Mouse (Mus musculus) 416B (cell line): ENCODE results near the gene Hpcal1.

Experiments
- DNase-seq: peaks from one replicate; pipeline ENCODE4 v3.0.0; 2011; ENCODE audit warnings: low read depth

Hpcal1 gene

DNA sequence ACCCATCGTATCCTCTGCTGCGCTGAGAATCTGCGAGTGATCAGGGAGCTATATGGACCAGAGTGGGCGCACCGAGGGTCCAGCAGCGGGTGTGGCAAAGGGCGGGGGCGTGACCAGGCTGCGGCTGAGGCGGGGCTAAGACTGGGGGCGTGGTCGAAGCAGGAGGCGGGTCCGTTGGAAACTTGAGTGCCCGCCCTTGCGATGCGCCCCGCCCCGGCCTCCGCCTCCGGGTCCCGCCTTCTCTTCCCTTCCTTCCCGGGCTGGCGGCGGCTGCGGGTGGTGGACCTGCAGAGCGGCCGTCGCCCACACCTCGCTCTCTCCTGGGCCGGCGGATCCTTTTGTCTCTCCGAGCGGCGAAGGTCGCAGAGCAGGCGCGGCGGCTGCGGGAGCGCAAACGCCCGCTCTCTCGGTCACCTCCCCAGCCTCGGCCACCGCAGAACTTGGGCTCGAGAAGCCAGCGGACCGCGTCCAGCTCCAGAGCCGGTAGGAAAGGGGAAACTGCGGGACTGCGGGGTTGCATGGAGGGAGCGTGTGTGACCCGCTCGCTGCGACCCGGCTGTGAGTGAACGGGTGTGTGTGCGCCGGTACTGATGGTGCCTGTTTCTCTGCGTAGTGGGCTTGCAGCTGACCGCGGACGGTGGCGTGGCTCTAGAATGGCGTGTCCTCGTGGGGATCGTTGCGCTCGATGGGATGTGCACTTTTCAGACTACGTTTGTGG lies at the start of gene Hpcal1:
Hpcal1 (plus strand) TSS at position 293 of the 718 bp plus-strand sequence.
- DNase-seq, result peak; percentile 90

DNA sequence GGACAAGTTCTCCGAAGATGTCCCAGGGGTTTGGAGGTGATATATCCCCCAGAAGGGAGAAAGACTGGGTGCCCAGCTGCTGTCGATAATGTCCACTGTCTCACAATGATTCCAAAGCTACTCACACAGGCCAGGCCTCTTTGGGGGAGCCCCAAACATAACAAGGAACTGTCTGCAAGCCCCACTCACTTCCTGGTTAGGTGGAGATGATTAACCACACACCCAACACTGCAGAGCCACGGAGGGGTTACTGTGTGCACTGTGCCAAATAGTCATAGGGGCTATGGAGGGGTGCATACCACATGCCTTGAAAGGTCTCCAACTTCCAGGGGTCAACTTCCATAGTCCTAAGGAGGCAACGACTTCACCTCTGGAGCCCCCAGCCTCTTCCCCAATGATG lies 49.4 kb upstream of the Hpcal1 start:
- no peak for DNase-seq

DNA sequence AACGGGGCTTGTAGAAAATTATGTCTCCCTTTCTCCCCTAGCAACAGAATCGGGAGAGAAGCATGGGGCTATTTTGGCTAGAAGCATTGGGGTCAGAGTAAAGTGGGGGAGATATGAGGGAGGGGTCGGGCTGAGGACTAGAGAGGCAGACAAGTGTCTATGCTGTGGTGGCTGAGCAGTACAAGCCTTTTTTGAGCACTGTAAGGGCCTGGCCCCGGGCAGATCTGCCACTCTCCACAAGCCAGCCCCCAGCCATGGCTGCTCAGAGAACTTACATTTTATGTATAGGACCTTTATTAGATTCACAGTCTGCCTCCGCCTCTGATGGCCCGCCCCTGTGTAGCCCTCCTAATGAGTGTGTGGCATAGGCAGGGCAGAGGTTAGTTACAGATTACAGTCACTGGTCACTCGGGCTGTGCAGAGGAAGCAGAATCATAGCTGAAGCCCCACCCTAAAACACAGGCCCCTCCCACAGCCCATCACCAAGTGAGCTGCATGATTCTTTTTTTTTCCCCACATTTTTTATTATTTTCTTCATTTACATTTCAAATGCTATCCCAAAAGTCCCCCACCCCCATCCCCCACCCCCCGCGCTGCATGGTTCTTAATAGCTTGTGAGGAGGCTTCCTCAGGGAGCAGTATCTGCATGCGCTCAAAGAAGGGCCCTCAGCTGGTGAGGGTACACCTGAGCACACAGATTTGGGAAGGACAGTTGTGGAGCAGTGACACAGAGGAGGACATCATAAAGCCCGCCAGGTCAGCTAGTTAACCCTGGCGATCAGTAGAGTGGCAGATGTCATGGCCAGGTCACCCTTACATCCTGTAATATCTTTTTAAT lies 46.1 kb upstream of the Hpcal1 start:
- DNase-seq, result no peak

DNA sequence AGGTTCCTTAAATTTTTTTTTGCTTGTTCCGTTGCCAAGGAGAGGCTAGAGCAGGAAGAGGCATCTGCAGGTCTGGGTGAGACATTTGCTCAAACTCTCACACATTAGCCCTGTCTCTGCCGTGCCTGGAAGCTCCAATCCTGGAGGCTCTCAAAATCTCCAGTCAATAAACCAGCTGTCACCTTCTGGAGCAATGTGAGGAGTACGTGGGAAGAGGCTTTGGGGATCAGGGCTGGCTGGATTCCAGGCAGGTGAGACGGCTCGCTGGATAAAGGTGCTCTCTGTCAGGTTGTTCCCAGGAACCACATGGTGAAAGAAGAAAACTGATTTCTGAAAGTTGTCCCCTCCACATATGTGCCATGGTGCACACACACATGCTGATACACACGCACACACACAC lies 44.2 kb upstream of the Hpcal1 start:
- DNase-seq, result no peak

DNA sequence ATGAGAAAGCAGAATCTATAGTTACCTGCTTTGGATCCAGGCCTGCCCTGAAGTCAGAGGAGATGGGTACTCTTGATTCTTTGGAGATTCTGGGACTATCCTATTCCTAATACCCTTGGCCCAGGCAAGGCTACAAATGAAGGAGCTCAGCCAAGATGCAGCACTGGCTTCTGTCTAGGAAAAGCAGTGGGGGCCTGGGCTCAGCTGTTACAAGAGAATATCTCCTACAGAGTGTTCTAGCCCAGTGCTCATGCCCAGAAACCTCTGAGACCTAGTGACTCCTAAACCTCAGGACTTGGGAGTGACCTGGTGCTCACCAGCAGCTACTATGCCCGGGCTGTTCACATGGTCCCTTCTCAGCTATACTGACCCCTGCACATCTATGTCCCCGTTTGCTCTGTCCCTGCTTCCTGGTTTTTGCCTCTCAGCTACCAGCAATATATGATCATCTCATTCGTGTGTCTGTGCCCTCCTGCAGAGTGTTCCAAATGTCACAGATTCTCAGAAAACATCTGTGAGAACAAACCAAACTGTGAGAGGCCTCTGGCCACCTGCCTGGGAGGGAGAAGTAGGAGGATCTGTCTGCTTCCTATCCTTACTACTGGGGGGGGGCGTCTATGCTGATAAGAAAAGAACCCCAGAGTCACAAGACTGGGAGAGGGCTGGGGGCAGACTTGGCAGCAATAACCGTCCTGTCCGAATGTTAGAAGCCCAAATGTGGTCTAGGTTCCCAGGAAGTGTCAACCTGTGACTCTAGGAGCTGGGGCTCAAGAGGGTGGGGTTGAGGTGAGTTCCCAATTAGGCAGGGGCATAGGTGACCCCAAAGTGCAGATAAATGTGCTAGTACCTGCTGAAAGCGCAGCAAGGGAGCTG lies 39.2 kb upstream of the Hpcal1 start:
- DNase-seq, result no peak

DNA sequence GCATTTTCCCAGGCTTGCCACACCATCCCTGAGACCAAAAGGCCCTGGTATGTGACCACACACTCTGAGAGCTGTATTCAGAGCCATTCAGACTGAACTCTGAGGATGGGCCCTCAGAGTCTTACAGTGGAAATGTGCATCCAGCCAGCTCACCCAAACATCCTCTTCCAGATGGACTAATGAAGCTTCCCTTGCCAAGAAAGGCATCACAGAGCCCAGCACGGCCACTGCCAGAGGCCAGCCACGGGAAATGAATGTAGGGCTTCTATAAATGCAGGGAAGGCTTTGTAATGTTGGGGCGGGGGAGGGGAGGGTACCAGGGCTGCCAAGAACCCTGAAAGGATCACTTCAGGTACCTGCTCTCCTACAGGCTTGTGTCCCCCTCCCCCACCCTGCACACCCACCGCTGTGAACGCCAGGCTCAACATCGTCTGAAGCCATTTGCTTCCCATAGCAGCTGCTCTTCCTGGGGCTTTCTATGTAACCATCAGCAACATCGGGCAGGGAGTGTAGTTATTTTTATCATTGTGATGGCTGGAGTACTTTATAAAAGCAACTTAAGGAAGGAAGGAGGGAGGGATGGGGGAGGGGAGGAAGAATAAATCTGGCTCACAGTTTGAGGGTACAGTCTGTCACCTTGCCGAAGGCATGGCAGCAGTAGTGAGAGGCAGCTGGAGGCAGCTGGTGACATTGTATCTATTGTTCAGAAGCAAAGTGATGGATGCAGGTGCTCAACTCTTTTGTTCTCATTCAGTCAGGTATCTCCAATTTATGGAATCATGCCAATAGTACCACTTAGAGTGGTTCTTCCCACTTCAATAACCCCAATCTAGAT lies 38.2 kb upstream of the Hpcal1 start:
- no peak for DNase-seq

DNA sequence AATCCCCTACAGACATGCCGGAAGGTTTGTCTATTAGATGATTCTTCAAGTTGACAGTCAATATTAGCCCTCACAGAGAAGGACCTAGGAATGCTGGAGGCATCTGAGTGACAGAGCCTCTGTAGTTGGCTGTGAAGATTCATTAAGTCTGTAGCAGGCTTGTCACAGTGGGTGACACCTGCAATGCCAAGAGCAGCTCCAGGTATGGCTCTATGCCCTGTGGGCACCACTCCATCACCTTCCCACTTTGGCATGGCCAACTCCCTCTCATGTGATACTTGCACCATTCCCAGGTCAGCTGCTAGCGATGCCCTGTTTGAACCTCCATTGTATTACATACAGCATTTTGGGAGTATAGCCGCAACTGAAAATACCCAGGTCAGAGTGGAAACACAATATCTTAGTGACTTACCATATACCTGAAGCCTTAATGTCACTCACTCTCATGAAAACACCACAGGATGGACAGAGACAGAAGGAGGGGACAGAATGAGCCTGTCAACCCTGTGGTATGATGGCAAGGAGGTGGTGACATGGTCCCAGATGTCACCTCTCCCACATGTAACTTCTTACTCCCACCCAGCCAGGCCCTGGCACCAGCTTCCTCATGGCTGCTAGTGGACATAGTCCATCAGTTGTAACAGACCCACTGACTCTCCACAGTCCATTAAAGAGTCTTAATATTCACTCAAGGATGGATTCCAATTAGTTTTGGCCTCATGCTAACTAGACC lies 37.4 kb upstream of the Hpcal1 start:
- DNase-seq, result no peak

DNA sequence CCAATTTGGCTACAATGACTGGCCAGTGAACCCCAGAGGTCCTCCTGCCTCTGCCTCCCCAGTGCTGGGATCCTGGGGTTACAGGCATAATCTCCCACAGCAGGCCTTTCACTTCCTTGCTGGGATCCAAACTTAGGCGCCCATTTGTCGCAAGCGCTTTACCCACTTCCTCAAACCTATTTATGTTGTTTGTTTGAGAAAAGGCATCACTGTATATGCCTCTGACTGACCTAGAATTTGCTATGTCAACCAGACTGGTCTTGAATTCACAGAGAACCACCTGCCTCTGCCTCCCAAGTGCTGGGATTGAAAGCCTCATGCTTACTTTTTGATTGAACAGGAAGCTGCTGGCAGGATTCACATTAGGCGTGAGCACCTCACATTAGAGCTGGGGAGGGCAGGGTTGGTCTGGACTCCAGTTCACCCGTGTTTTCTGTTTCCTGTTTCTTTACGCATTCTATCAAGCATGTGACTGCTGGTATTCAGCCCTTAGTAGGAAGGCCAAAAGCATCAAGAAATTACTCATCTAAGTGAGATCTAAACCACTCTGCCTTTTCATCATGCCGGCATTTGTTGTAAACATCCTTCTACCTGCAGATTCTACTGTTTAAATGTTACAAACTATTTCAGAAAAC lies 33.0 kb upstream of the Hpcal1 start:
- DNase-seq, result no peak

DNA sequence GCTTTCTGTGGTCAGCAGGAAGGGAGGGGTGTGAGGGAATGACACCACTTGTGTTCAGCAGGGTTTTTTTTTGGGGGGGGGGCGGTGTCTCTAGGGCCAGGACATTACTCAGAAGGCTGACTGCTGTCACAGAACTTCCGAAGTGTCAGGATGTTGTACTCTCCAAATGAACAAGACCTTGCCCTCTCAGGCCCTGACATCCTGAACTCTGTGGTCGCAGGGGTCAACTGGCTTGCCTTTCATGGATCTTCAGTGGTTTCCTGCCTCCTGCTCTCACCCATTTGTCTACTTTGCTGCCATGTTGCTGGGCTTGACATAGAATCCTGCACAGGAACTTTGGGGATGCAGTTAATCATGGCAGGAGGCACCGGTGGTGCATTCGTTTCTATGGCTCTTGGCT lies 32.1 kb upstream of the Hpcal1 start:
- DNase-seq, result peak; percentile 78

DNA sequence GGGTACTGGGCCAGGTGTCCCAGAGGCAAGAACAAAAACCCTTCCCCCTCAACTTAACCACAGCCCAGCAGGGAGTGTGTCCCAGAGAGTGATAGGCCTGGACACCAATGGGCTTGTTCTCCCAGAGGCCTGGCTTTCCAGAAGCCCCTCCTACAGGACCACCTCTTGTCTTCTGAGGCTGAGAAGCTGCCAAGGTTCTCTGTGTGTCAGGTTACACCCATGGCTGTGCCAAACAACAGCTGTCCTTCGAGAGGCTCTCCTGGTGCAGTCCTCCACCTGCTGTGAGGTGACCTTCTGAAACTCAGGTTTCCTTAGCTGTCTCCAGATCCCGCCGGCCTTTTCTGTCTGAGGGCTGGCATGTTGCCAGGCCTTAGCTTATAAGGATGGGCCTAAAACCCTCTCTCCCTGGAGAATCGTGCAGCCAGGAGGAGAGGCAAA lies 29.2 kb upstream of the Hpcal1 start:
- no peak for DNase-seq

DNA sequence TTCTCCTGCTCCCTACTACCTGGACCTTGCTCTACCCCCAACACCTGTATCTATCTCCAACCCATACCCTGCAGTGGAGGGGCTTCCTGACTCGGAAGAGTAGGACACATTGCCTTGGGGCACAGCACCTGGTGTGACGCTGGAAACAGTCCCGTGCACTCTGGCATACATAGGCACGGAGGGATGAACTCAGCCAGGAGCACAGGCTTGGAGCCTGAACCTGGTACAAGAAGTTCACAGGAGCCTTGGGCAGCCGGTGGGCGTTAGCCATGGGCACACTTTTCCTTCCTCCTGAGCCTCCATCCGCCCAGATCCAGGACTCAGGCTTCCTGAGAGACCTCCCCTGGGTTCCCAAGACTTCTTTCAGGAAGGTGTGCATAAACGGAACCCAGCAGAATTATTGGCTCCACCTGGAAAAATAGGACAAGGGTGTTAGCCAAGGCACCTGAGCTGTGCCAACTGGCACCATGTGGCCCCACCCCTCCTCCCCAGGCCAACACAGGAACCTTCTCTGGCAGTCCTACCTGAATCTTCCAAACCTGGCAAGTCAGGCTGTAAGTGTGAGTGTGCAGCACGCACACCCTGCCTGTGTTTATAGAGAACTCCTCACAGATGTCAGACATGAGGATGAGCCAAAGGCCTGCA lies 26.5 kb upstream of the Hpcal1 start:
- DNase-seq, result no peak

DNA sequence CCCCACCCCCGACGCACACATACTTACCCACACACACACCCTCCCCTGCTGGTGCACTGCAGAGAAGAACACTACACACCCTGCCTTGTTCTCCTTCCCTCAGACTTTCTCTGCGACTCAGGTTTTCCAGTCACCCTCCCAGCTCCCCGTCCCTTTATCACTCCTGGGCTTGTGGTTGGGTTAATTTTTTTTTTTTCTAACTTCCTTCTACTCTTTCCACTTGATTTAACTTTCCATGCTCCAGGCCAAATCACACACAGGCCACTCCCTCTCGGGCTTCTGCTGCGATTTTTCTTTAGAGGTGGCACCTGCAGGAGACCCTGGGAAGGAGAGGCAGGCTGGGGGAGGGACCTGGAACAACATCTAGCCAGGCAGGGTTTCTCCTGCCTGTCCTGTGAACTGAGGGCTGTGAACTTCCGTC lies 24.7 kb upstream of the Hpcal1 start:
- no peak for DNase-seq

DNA sequence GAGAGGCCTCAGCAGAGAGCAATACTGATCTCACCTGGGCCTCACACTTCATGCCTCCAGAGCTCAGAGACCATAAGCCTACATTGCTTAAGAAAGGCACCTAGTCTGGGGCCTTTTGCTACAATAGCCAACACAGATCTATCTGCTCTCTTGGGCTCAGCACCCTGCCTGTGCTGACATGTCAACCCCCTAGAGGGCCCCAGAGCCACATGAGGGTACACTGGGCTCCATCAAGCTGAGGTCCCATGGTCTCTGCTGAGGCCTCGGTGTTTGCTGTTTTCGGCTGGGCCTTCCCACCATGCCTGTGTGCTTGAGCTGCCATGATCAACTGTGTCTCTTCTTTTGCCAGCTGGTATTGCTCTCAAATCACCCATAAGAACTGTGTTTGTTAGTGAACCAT lies 24.0 kb upstream of the Hpcal1 start:
- DNase-seq, result peak; percentile 38

DNA sequence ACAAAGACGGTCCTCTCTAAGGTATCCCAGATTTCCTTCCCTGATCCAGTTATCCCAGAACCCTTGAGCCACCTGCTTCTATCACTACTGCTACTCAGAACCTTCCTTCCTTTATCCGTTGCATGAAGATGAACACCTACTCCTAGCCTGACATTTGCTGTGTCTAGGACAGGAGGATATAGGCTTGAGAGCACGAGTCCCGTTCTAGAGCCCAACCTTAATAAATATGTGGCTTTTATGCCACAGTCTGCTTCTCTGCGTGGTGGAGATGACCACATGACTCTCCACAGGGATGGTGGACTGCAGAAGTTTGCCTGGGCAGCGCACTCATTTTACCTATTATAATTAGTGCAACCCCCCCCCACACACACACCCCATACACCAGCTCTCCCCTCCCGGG lies 16.9 kb upstream of the Hpcal1 start:
- no peak for DNase-seq

DNA sequence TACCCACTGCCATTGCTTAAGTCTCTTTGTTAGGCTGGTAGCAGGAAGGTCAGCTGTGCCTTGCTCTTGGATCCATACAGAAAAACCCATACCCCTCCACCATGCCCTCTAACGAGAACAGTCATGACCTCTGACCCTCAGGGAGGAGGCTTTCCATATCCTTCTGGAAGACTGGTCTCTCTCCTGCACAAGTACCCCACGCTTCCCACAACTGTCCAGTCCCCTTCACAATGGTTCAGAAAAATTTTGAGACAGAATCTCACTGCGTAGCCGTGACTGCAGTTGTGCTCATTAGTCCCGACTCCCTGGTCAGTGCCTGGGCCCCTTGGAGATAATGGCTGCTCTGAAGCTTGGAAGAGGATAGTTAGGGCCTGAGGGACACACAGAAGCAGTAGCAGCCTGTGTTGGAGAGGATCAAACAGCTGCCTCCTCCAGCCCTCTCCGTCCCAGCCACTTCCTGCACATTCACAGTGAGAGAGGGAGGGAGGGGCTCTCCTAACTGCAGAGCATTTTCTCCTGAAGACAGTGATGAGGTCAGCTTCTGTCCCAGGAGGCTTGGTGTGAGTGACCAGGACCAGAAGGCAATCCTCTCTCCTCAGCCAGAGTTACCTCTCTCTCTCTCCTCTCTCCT lies 16.4 kb upstream of the Hpcal1 start:
- no peak for DNase-seq

DNA sequence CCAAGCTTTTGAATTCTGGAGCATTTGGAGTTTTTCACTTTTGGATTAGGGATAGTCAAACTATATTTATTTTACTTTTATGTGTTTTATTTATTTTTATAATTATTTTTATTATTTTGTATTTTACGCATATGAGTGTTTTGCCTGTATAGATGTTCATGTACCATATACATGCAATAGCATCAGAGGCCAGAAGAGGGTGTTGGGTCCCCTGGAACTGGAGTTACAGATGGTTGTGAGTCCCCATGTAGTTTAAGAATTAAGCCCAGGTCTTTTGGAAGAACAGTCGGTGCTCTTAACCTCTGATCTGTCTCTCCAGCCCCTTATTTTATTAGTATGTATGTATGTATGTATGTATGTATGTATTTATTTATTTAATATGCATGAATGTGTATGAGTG lies 12.9 kb upstream of the Hpcal1 start:
- DNase-seq, result peak; percentile 57

DNA sequence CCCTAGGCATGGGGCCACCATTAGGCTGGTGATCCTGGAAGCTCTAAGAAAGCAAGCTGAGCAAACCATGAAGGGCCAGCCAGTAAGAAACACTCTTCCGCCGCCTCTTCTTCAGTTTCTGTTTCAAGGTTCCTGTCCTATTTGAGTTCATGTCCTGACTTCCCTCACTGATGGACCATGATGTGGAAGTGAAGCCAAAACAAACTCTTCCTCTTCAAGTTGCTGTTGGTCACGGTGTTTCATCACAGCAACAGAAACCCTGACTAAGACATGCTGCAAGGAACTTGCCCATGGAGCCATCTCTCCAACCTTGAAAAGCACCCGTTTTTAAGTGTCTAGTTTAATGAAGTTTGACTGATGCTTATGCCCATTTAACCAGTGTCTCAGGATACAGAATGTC lies 11.1 kb upstream of the Hpcal1 start:
- DNase-seq, result peak; percentile 68

DNA sequence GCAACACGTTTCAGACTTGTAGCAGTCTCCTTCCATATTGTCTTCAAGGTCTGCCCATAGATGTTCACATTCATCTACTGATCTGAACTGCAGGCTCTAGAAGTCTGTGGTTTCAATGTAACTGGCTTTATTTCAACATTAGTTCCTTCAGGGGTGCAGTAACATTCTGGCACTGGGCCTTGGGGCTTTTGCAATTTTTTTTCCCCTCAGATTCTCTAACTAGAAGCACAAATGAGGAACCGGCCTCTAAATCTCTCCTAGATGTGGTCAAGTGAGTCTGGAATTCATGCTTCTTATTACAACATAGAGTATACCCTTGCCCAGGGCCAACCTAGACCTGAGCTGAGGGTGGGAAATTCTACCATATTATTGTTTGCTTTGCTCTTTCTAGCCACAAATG lies 8.5 kb upstream of the Hpcal1 start:
- peak; percentile 88 for DNase-seq

DNA sequence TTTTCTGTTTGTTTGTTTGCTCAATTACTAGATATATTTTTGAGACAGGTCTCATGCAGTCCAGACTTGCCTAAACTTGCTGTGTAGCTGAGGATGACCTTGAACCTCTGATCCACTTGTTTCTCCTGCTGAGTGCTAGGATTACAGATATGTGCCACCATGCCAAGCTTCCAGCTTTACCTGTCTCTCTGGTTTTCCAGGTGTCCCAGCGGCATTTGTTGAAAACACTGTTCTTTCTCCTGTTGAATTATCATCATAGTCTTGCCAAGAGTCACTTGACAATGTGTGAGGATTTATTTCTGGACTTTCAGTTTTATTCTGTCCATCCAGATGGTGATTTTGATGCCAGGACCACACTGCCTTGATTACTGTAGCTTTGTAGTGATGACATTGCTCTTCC lies 6.3 kb upstream of the Hpcal1 start:
- DNase-seq, result no peak
